Mouse (Mus musculus): Measurements from ENCODE around the gene Auts2. TPM values are rescaled to one million over a fixed set of nuclear protein-coding genes. Genes with fewer than 3 reads are reported as not detected.
A peak's percentile ranks its signal among the peaks of the same experiment; 100 is the strongest.

Auts2 gene
- total RNA-seq, 2 experiments from 2014 or later: 40.8 to 53.0 TPM

GRCm38 (mm10) chr5:132395922-132396321 lies 147.2 kb downstream of the Auts2 start:
- intact Hi-C loops (cut with DNase I): loop anchor here (5.0 kb wide), 1 partner anchor 146 kb away; the partner anchor contains the start of gene Auts2
- DNase-seq: no peak

GRCm38 (mm10) chr5:132394800-132395575 lies 148.2 kb downstream of the Auts2 start:
- intact Hi-C loops (cut with DNase I): loop anchor here (5.0 kb wide), 1 partner anchor 147 kb away; the partner anchor contains the start of gene Auts2
- DNase-seq: peak; percentile 52 to 62

GRCm38 (mm10) chr5:132391831-132392763 lies 151.0 kb downstream of the Auts2 start:
- intact Hi-C loops (cut with DNase I): no loop called here
- no peak for DNase-seq

- no peak for DNase-seq
- intact Hi-C loops (cut with DNase I): no loop called here
Observed at GRCm38 (mm10) chr5:132388746-132389145, 154.4 kb downstream of the Auts2 start.

GRCm38 (mm10) chr5:132385244-132385855 lies 157.8 kb downstream of the Auts2 start:
- no peak for DNase-seq
- intact Hi-C loops (cut with DNase I): no loop called here

- no peak for DNase-seq
- intact Hi-C loops (cut with DNase I): no loop called here
Observed at GRCm38 (mm10) chr5:132380261-132380660, 162.9 kb downstream of the Auts2 start.

GRCm38 (mm10) chr5:132378977-132379376 lies 164.2 kb downstream of the Auts2 start:
- intact Hi-C loops (cut with DNase I): no loop called here
- DNase-seq: no peak

- no peak for DNase-seq
- intact Hi-C loops (cut with DNase I): no loop called here
Observed at GRCm38 (mm10) chr5:132375130-132375529, 168.0 kb downstream of the Auts2 start.

GRCm38 (mm10) chr5:132373471-132374075 lies 169.6 kb downstream of the Auts2 start:
- peak in 1 of 2 experiments; percentile 16 for DNase-seq
- intact Hi-C loops (cut with DNase I): no loop called here

- DNase-seq: no peak
- intact Hi-C loops (cut with DNase I): no loop called here
Observed at GRCm38 (mm10) chr5:132372605-132373004, 170.5 kb downstream of the Auts2 start.

- peak; percentile 47 to 50 for DNase-seq
- intact Hi-C loops (cut with DNase I): no loop called here
Observed at GRCm38 (mm10) chr5:132368678-132369088, 174.5 kb downstream of the Auts2 start.

GRCm38 (mm10) chr5:132361276-132361675 lies 181.9 kb downstream of the Auts2 start:
- no peak for DNase-seq
- intact Hi-C loops (cut with DNase I): no loop called here

- intact Hi-C loops (cut with DNase I): no loop called here
- no peak for DNase-seq
Observed at GRCm38 (mm10) chr5:132357726-132358125, 185.4 kb downstream of the Auts2 start.

- intact Hi-C loops (cut with DNase I): no loop called here
- DNase-seq: no peak
Observed at GRCm38 (mm10) chr5:132355935-132356334, 187.2 kb downstream of the Auts2 start.

GRCm38 (mm10) chr5:132352437-132352836 lies 190.7 kb downstream of the Auts2 start:
- DNase-seq: no peak
- intact Hi-C loops (cut with DNase I): no loop called here

- intact Hi-C loops (cut with DNase I): no loop called here
- no peak for DNase-seq
Observed at GRCm38 (mm10) chr5:132351139-132351538, 192.0 kb downstream of the Auts2 start.

- DNase-seq: no peak
Observed at GRCm38 (mm10) chr5:132341315-132341714, 201.8 kb downstream of the Auts2 start.

GRCm38 (mm10) chr5:132337677-132338076 lies 205.5 kb downstream of the Auts2 start:
- intact Hi-C loops (cut with DNase I): no loop called here
- no peak for DNase-seq

More at GRCm38 (mm10) chr5:132341315-132341714, 201.8 kb downstream of the Auts2 start:
- intact Hi-C loops (cut with DNase I): no loop called here

GRCm38 (mm10) chr5:132335719-132336118 lies 207.4 kb downstream of the Auts2 start:
- intact Hi-C loops (cut with DNase I): no loop called here
- no peak for DNase-seq

- DNase-seq: no peak
- intact Hi-C loops (cut with DNase I): no loop called here
Observed at GRCm38 (mm10) chr5:132334796-132335195, 208.3 kb downstream of the Auts2 start.
